Mouse (Mus musculus) kidney, adult 2 months (tissue): ENCODE data around the gene Sult2b1.

ENCODE experiments used
- CTCF ChIP-seq: fragments of 200-500 bp; conservative IDR thresholded peaks from 2 replicates; pipeline ENCODE4 v1.5.1; 2011; ENCODE audit warnings: low read depth, mild to moderate bottlenecking, control low read depth, low read length, moderate library complexity, mixed read lengths; ENCODE audit not compliant: insufficient read depth, insufficient read length
- POLR2A ChIP-seq: fragments of 200-500 bp; IDR thresholded peaks from one replicate; pipeline ENCODE4 v1.6.1; 2011; ENCODE audit warnings: low read depth, low read length, control low read depth

DNA sequence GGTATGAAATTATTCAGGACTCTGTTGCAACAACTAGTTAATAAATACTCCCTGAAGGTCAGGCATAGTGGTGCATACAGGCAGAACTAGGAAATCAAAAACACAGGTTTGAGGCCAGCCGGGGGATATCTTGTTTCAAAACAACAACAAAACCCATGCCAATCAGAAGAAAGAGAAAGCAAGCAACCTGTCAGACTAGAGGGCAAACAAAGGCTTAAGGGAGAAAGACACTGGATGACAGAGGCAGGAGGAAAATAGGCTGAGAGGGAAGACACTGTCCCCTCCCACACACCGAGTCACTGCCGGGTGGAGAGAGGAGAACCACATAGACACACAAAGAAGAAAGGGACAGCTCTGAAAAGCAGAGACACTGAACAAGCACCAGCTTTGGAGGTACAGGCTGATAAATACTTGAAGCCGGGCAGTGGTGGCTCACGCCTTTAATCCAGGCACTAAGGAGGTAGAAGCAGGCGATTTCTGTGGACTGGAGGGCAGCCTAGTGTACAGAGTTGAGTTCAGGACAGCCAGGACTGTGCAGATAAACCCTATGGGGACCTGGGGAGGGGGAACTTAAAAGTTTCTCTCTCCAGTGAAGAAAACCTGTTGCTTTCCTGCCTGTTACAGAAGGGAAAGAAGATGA, 70.5 kb downstream of the Sult2b1 start:
- no peak for TF ChIP-seq POLR2A
- TF ChIP-seq CTCF, result no peak
